Mouse (Mus musculus): Measurements from ENCODE around the gene Pole3.

DNA sequence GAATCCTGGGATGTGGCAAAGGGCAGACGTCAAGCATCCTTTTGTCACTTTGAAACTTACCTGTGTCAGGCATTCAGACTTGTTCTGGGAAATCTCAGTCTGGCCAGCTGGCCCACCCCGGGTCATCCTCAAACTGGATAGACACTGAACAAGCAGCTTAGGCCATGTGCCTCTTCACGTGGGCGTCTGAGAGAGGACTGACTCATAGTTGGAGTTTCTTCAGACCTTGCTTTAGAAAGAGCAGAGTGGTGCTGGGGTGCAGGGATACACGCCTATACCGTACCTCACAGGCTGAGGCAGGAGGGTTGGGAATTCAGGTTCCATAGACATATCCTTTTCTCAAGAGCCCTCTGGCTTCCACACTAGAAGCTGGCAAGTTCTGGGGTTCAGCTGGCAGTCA is 18.9 kb upstream of the Pole3 start:
- no peak for TF ChIP-seq CTCF (IDR thresholded peaks at IDR 0.05; ENCODE audit: low read depth)
- TF ChIP-seq EP300 (IDR thresholded peaks at IDR 0.05; ENCODE audit: low read depth) = no peak
